Mouse (Mus musculus): ENCODE measurements at regions not wholly inside any gene's neighbourhood (a gene's known extent, or its start where the extent isn't known, plus 50 kb on each side); places are given as distances from the start of the nearest gene placed in this dataset.

- DNase-seq (ENCODE audit: low spot score), result no peak
Observed at GRCm38 (mm10) chr13:85570886-85571527, 282.1 kb upstream of the Rasa1 start.

GRCm38 (mm10) chr13:85557821-85558220 is 268.9 kb upstream of the Rasa1 start:
- no peak for DNase-seq (ENCODE audit: low spot score)

DNA sequence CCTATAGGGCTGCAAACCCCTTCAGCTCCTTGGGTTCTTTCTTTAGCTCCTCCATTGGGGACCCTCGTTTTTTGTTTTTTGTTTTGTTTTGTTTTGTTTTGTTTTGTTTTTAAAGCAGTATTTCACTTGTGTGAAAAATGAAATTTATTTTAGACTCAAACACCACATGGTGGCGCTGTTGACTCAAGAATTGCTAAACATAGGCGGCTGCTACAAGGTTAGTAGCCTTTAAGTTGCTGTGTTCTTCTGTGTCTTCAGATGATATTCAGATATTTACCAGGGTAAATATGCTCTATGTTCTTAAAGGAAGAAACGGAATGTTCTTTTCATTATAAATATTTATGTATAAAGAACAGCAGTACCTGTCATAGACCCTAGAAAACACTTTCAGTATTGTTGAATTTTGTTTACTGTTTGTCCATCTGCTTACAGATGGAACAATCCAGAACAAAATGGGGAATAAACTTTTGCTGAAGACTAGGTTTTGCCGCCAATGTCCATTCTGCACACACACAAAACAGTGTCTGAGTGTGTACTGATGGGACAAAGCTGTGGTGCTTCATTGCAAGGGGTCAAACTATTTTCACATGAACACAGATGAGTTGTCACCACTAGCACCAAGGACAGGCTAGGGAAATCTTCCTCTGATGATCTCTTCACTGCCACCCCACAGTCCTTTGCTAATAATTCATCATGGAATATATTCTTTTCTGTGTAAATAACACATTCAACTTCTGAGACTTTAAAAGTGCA is 267.3 kb upstream of the Rasa1 start:
- no peak for DNase-seq (ENCODE audit: low spot score)

DNA sequence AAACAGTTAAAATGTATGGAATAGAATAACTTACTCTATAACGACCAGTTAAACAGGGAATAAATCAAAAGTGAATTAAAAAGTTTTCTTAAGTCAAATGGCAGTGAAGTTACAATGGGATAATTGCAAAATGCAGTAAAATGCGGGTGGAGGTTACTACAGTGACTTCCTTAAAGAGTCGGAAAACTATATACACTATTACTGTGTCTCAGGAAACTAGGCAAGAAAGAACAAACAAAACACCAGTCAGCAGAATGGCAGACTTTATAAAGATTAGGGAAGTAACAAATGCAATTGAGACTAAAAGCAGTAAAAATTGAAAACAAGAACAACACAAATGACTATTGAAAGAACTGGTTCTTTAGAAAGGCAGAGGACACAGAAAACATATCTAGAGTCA is 264.1 kb upstream of the Rasa1 start:
- DNase-seq (ENCODE audit: low spot score), result no peak

- no peak for DNase-seq (ENCODE audit: low spot score)
Observed at GRCm38 (mm10) chr13:85509671-85510070, 220.7 kb upstream of the Rasa1 start.

- DNase-seq (ENCODE audit: low spot score), result no peak
Observed at GRCm38 (mm10) chr13:85508552-85508951, 219.6 kb upstream of the Rasa1 start.

- DNase-seq (ENCODE audit: low spot score), result peak; percentile 8
Observed at GRCm38 (mm10) chr13:85507374-85508101, 218.6 kb upstream of the Rasa1 start.

DNA sequence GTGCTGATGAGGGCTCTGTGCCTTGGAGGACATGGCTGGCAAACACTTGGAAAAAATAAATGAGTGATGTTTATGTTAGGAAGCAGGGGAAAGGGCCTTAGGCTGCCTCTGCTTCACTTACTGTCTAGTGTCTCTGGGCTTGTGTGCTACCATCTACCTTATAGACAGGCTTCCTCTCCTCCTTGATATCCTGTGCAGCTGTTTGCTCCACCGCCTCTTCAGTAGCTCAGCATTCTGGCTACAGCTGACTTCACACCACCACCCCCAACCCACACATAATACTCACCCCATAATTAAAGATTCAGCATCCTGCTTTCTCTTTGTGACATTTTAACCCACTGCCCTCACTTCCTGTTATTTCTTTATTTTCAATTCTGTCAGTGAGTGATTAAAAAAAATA is 217.9 kb upstream of the Rasa1 start:
- peak; percentile 17 for DNase-seq (ENCODE audit: low spot score)

DNA sequence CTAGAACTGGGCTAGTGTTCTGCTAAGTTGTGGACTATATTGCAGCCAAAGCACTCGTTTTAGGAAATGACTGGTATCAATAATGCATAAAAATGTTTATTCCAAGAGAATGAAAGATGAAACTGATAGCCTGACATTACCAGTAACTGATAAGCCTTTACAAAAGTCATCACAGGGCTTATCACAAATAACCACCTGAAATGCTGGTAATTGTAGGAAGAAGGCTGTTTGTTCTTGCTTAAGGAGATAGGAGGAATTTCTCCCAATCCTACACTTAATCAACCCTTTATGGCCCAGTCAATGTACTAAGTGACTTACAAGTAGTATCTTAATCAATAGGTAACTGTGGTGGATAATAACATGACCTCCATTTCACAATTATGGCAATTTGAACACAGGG is 217.1 kb upstream of the Rasa1 start:
- DNase-seq (ENCODE audit: low spot score), result no peak

DNA sequence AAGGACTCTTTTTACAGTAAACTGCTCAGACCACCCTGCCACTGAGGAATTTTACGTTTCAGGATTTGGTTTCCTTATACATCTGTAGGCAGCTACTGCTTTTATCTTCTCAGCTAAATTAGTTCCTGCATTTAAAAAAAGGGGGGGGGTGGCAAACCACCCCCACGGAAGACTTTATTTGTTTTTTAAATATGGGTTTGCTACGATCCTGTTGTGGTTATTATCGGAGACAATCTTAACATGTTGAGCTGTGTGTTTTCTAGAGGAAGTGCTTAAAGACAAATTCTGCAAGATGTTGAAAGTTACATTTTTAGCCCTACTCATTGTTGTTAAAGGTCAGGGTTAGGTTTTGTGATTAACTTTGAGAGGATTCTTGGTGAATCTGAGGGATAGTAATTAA is 216.1 kb upstream of the Rasa1 start:
- no peak for DNase-seq (ENCODE audit: low spot score)

- DNase-seq (ENCODE audit: low spot score), result no peak
Observed at GRCm38 (mm10) chr13:85504001-85504400, 215.1 kb upstream of the Rasa1 start.

DNA sequence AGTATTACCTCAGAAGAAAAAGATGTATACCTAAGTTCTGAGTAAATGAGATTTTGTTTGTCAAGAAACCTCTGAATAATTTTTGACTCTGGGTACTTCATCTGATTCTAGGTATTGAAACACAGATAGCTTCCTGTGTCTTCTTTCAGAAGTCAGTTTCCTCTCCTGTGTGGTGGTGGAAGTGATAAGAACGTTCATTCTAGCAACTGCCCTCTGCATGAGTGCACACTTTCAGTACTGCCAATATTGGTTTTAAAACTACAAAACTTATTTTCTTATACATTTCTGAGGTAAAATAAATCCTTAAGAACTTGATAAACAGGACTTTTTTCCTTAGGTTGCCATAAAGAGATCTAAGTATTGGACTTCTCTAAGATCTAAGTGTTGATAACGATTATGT is 209.8 kb upstream of the Rasa1 start:
- no peak for DNase-seq (ENCODE audit: low spot score)

DNA sequence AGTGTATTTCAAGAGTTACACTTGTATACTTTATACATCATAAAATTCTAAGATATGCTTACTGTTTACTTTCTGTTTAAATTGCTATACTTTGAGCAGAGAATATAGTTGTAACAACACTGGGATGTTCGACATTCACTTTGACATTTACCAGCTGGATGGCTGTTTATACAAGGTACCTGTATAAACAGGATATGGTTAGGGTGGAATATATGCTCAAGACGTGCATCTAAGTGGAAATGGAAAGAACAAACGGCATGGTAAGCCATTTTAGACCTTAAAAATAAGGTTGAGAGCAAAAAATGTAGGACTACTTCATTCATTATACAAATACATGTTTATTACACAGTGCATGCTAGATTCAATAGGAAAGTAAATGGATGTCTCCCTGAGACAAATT is 195.9 kb upstream of the Rasa1 start:
- no peak for DNase-seq (ENCODE audit: low spot score)

DNA sequence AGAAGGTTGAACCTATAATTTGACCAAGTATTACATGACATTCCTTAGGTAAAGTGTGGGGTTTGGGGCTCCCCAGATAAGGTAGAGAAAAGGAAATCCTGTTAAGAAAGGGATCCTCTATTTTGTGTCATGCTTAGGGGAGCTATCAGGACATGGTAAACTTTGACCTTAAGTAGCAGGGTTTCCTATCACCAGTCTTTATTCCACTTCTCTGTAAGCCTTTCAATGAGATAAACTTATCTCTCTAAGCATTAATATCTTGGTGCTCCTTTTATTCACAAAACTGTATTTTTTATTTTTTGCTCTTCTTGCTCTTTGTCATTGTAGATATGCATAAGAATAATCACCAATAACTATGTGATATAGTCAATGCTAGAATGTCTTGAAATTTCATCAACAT is 194.4 kb upstream of the Rasa1 start:
- DNase-seq (ENCODE audit: low spot score), result no peak

- no peak for DNase-seq (ENCODE audit: low spot score)
Observed at GRCm38 (mm10) chr13:85479405-85479804, 190.5 kb upstream of the Rasa1 start.

- DNase-seq (ENCODE audit: low spot score), result no peak
Observed at GRCm38 (mm10) chr13:85476274-85476846, 187.4 kb upstream of the Rasa1 start.

DNA sequence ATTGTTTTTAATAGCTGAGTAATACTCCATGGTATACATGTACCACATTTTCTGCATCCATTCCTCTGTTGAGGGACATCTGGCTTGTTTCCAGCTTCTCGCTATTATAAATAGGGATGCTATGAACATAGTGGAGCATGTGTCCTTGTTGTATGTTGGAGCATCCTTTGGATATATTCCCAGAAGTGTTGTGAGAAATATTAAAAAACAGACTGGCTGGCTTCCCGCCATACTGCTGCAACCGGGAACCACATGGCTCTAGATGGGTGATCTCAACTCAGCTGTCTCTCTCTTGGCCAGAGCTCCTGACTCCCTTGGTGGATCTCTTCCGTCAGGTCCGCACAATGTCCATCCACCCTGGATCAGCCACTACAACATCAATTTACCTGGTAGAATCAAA is 182.4 kb upstream of the Rasa1 start:
- no peak for DNase-seq (ENCODE audit: low spot score)

DNA sequence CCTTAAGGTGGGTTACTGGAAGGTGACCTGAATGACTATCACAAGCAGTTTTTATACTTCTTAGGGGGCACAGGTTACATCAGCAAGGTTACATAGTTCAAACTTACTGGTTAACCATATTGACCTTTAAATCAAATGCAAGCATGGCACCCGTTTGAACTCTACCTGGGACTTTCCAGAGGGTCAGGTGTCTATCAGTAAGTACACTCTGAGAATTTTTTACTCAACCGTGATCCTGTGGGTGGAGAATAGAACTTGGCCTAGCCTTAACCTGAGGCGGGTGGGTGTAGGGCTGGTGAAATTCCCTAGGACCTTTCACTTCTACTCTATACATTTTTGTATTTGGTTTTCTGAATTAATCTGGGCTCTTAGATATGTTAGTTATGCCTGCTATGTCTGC is 170.5 kb upstream of the Rasa1 start:
- DNase-seq (ENCODE audit: low spot score), result no peak

DNA sequence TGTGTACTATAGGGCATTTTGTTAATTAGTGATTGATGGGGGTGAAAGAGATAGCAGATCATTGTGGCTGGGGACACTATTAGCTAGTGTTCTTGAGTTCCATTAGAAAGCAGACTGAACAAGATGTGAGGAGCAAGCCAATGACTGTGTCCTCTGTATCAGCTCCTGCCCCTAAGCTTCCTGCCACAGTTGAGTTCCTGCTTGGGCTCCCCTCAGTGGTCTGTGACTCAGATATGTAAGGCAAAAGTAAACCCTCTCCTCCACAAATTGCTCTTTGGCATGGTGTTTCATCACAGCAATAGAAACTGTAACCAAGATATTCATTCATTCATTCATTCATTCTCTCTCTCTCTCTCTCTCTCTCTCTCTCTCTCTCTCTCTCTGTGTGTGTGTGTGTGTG is 169.7 kb upstream of the Rasa1 start:
- DNase-seq (ENCODE audit: low spot score), result no peak

DNA sequence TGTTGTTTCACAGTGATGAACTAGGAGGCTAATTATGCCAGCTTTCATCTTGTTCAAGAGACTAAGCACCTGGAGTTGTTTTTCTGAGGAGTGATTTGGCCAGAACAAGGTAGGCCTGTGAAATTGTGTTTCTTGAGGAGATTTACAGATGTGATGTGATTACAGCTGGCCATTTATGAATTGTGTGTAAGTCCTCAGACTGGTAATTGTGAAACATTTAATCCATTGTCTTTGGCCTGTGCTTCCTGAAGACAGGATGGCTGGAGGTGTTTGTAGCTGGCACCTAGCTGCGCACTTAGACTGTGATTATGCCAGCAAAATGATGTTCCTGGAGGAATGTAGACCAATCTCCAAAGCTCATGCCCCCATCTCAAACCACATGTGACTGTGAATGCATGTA is 150.7 kb upstream of the Rasa1 start:
- no peak for DNase-seq (ENCODE audit: low spot score)

DNA sequence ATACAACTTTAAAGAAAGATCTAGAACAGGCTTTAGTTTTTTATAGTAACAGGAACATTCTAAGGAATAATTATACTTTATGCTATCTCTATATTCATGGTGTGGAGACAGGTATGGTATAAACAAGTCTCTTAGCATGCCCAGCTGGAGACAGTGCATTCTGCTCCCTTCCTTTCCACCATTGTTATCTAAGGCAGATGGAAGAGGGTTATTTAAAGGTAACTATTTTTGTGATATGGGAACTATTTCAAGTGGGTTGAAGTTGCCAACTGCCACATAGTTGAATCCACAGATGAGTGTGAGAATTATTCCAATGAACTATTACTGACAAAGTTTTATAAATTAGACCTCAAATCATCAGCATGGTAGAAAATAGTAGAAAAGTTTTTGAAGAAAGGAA is 148.9 kb upstream of the Rasa1 start:
- DNase-seq (ENCODE audit: low spot score), result no peak

DNA sequence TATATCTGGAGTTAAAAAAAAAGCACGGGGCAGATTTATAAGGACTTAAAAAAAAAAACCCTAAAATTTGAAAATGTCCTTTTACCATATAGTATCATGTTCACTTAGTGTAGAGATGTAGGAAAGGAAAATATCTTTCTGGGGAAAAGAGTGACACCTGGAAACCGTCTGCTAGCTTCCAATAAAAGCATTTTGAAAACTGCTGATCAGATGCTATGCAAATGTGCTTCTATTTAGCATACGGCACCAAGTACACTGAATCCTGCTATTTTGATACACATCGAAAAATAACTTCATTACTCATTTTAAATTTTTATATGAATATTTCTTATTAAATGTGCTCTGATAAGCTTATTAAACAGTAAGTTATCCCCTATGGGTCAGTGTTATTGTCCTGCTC is 148.1 kb upstream of the Rasa1 start:
- DNase-seq (ENCODE audit: low spot score), result no peak

DNA sequence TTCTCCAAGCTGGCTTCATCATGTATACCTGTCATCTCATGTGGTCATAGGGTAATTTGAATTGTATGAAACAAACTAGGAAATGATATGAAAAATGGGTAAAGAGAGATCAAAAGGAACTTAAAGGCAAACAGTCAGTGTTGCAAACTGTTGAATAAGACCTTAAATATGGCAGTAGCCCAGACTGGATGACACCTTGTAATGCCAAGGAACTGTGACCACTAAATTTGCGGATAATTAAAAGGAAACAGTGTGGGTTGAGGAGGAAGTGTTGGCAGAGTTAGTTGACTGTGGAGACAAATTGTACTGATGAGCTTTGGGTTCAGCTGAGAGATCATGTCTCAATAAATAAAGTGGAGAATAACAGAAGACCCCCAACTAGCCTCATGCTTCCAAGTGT is 147.3 kb upstream of the Rasa1 start:
- no peak for DNase-seq (ENCODE audit: low spot score)

All from spleen, adult 12 weeks (tissue).